Mouse (Mus musculus): Measurements from ENCODE around the gene Snx5. TPM values are rescaled to one million over a fixed set of nuclear protein-coding genes. Genes with fewer than 3 reads are reported as not detected.

The Snx5 gene
- 288 TPM for polyA plus RNA-seq (2014; fragmentation: Illumina TruSeq; extraction: RNeasy Lipid Tissue Mini Kit (QIAGEN cat#74804); ENCODE audit: low read depth, low replicate concordance)

GRCm38 (mm10) chr2:144270507-144271420, at the start of gene Snx5, which contains the start of gene Mgme1:
Gene Snx5, minus strand, starts transcription at chr2:144270906.
Gene Mgme1, plus strand, starts transcription at chr2:144270663.

Other genes starting within 250 kb of the Snx5 start
- gene Banf2, start 237.8 kb downstream of the Snx5 start, polyA plus RNA-seq (2014; fragmentation: Illumina TruSeq; extraction: RNeasy Lipid Tissue Mini Kit (QIAGEN cat#74804); ENCODE audit: low read depth, low replicate concordance) = not detected
- 6.1 TPM for gene Mgme1, start 243 bp downstream of the Snx5 start, polyA plus RNA-seq (2014; fragmentation: Illumina TruSeq; extraction: RNeasy Lipid Tissue Mini Kit (QIAGEN cat#74804); ENCODE audit: low read depth, low replicate concordance)
- gene Ovol2, start 61.2 kb upstream of the Snx5 start, polyA plus RNA-seq (2014; fragmentation: Illumina TruSeq; extraction: RNeasy Lipid Tissue Mini Kit (QIAGEN cat#74804); ENCODE audit: low read depth, low replicate concordance) = 1.3 TPM
- 12.4 TPM for gene Kat14, start 98.1 kb upstream of the Snx5 start, polyA plus RNA-seq (2014; fragmentation: Illumina TruSeq; extraction: RNeasy Lipid Tissue Mini Kit (QIAGEN cat#74804); ENCODE audit: low read depth, low replicate concordance)
- 5.1 TPM for gene Pet117, start 98.1 kb upstream of the Snx5 start, polyA plus RNA-seq (2014; fragmentation: Illumina TruSeq; extraction: RNeasy Lipid Tissue Mini Kit (QIAGEN cat#74804); ENCODE audit: low read depth, low replicate concordance)

Measured in kidney, adult 10 weeks (tissue).